Mouse (Mus musculus): Measurements from ENCODE around the gene Gpsm3.

Gene Gpsm3

DNA sequence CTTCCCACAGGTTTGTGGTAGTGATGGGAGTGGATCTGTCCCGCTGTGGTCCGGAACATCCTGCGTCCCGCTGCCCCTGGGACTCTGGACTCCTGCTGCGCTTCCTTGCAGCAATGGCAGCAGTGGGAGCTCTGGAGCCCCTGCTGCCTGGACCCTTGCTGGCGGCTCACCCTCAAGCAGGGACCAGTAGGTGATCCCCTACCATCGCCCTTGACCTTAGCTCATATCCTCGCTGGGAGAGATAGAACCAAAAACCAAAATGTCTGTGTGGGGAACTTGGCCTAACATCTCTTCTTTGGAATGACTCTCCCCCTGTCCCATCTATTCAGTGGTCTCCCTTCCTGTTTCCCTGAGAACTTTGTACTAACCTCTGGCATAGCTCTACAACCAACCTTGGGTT is 5.8 kb upstream of the Gpsm3 start:
- DNase-seq = no peak

GRCm38 (mm10) chr17:34585121-34585520 is 4.5 kb upstream of the Gpsm3 start:
- DNase-seq = no peak

DNA sequence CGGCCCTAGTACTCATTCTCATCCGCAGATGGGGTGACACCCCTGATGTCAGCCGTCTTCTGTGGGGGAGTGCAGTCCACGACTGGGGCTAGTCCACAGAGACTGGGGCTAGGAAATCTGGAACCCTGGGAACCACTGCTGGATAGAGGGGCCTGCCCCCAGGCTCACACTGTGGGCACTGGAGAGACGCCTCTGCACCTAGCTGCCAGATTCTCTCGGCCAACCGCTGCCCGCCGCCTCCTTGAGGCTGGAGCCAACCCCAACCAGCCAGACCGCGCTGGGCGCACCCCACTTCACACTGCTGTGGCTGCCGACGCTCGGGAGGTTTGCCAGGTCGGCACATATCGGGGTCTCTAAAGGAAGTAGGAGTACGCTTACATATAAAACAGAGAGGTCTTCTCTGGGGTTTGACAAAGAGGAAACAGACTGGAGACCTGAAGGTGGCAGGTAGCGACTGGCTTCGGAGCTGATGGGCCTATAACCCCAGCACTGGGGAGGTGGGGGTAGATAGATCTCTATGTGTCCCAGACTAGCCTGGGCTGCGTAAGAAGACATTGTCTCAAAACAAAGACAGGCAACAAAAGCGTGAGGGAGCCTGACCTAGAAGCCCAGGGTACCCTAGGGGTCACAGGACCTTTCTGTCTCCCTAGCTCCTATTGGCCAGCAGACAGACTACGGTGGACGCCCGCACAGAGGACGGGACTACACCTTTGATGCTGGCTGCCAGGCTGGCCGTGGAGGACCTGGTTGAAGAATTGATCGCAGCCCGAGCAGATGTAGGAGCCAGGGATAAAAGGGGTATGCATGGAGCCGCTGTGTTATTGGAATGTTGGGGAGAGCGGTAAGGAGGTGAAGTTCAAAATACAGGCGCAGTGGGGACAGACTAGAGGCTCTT is 3.5 kb upstream of the Gpsm3 start:
- no peak for DNase-seq

- DNase-seq = peak; percentile 90
Observed at GRCm38 (mm10) chr17:34586796-34587422, 2.7 kb upstream of the Gpsm3 start.

GRCm38 (mm10) chr17:34587423-34587811 is 2.2 kb upstream of the Gpsm3 start:
- peak; percentile 97 for DNase-seq

DNA sequence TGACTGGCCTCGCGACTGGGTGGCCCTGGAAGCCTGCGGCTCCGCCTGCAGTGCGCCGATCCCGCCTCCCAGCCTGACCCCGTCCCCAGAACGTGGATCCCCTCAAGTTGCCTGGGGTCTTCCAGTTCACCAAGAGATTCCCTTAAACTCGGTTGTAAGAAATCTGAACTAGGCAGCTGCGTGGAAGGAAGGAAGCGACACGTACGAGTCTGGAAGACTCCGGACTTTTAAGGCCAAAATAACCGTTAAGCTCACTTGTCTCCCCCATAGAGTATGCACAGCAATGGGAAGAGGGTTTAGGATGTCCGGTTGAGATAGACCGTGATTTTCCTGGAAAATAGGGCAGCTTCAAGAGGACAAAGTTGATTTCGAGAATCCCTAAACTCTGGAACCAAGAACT is 1.8 kb upstream of the Gpsm3 start:
- DNase-seq = no peak

- no peak for DNase-seq
Observed at GRCm38 (mm10) chr17:34588767-34589166, 839 bp upstream of the Gpsm3 start.

DNA sequence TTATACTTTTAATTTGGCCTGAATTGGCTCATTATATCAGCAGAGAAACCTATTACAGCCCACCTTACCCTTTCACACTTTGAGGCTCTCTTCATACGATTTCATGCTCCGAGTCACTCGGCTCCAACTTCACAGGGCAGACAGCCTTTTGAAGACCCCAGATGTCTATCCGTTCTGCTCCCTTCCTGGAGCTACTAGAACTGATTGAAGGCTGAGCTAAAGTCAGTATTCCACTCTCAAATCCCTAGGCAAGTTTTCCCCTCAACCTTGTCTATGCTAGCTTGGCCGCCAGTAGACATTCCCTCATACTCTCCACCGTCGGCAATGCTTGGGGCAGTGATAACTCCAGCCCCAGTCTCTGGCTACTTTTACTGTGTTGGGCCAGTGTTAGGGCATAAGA is 400 bp upstream of the Gpsm3 start:
- no peak for DNase-seq

GRCm38 (mm10) chr17:34590154-34590987 is 765 bp downstream of the Gpsm3 start:
- no peak for DNase-seq

DNA sequence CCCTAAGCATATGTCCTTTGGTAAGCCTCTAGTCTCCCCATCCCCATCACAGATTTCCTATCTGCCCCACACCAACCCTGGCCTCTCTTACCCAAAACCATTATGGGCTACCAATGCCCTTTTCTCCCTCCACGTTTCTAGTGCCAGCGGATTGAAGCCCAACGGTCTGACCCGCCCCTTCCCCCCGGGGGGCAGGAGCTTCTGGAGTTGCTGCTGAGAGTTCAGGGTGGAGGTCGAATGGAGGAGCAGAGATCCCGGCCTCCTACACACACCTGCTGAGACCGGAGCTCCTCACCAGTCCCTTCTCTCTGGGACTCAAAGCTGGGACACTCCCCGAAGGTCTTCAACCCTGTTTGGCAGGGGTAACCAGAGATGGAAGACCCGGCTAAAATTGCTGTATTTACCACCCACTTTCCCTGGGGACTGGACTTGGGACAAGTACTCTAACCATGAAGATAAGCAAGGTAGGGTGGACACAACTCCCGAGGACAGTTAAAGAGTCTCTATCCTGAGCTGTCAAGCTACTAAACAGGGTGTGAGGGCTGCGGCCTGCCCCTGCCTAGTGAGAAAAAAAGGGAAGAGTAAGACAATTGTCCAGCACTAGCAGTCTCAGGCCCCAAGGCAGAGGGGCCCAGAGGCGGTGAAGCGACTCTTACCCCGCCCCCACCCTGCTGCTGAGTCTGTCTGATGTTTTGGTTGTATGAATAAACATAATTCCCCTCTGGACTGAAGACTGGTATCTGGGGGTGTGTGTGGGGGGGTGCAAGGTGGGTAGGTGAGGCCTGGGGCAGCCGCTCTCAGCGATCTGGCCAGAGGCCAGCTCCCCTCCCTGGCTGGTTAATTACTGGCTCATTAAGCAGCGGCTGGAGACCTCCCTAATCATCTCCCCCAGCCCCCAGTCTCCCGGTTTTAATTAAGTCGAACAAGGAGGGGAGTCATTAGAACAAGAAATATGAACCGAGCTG is 1.7 kb downstream of the Gpsm3 start, which contains the start of gene Pbx2:
Pbx2 (plus strand) TSS at position 238 of the 965 bp plus-strand sequence.
- no peak for DNase-seq

- DNase-seq = peak; percentile 94
Observed at GRCm38 (mm10) chr17:34591994-34592375, 2.4 kb downstream of the Gpsm3 start.

GRCm38 (mm10) chr17:34592581-34593549 is 3.3 kb downstream of the Gpsm3 start:
- no peak for DNase-seq

GRCm38 (mm10) chr17:34593752-34594525 is 4.3 kb downstream of the Gpsm3 start:
- no peak for DNase-seq

- no peak for DNase-seq
Observed at GRCm38 (mm10) chr17:34596098-34596497, 6.5 kb downstream of the Gpsm3 start.

DNA sequence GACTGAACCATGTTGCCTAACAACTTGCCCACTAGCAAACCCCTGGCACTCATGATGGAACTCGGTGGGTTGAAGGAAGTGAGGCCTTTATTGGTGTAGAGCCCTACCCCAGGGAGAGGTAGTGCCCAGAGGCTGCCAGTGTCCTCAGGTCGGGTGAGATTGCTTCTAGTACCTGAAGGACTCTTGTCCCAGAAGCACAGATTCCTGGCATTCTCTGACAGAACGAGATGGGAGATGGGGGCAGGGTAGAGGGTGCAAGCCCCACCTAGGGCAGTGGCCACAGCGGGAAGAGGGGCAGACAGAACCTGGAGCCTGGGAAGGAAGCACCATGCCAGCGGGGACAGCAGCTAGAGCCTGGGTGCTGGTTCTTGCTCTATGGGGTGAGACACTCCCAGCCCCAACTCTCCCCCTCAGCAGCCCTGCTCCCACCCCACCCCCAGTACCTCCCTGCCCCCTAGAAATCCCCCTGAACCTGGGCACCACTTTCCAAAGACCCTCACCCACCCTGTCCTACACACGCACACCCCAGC is 8.0 kb downstream of the Gpsm3 start, which contains the start of gene Ager:
Ager (plus strand) TSS at position 297 of the 530 bp plus-strand sequence.
- DNase-seq = peak; percentile 5

- peak; percentile 5 for DNase-seq
Observed at GRCm38 (mm10) chr17:34599891-34600290, 10.3 kb downstream of the Gpsm3 start.

DNA sequence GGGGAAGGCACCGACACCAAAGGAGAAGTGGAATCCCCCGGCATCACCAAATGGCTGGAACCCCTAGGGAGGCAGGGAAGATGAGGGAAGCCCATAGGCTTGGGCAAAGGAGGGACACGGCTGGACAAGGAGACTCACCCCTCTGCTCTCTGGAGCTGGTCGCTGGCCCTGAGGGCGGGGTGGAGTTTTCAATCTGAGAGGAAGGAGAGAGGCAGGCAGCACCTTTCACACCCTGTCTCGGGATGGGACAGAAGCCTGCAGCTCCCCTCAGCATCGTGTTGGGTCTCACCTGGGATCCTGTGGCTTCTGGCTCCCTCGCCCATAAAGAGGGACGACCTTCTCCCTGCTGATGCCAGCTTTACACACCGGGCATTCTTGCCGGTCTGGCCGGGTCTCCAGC is 12.2 kb downstream of the Gpsm3 start:
- DNase-seq = no peak

GRCm38 (mm10) chr17:34603375-34604060 is 13.9 kb downstream of the Gpsm3 start, which contains the start of gene Rnf5:
Rnf5 (minus strand) TSS chr17:34603690.
- DNase-seq = peak; percentile 99

GRCm38 (mm10) chr17:34604061-34604508 is 14.5 kb downstream of the Gpsm3 start, which contains the start of gene Agpat1:
Agpat1 (plus strand) TSS chr17:34604262.
- peak; percentile 98 for DNase-seq

Measured in right cerebral cortex, postnatal 14 days (tissue).